Mouse (Mus musculus) cerebellum, adult 2 months (tissue): ENCODE results near the gene Hivep3.

Experiments
- CTCF ChIP-seq: fragments of 200-500 bp; IDR thresholded peaks from 2 replicates; pipeline ENCODE4 v1.5.1; 2011; ENCODE audit warnings: low read depth, mild to moderate bottlenecking, control low read depth, low read length, moderate library complexity, borderline replicate concordance; ENCODE audit not compliant: insufficient read depth
- POLR2A ChIP-seq: fragments of 200-500 bp; IDR thresholded peaks from 2 replicates; pipeline ENCODE4 v1.6.1; 2011; ENCODE audit warnings: low read length, control low read depth, borderline replicate concordance; ENCODE audit not compliant: insufficient read depth

- TF ChIP-seq POLR2A (no peak), CTCF (no peak)
Observed at GRCm38 (mm10) chr4:119979918-119980317, 246.3 kb downstream of the Hivep3 start.
